Mouse (Mus musculus): Measurements from ENCODE around the gene Noct. TPM values are rescaled to one million over a fixed set of nuclear protein-coding genes. Genes with fewer than 3 reads are reported as not detected.

The Noct gene
- total and polyA plus RNA-seq, 3 experiments: 8.7 to 13.8 (median 12.0) TPM

DNA sequence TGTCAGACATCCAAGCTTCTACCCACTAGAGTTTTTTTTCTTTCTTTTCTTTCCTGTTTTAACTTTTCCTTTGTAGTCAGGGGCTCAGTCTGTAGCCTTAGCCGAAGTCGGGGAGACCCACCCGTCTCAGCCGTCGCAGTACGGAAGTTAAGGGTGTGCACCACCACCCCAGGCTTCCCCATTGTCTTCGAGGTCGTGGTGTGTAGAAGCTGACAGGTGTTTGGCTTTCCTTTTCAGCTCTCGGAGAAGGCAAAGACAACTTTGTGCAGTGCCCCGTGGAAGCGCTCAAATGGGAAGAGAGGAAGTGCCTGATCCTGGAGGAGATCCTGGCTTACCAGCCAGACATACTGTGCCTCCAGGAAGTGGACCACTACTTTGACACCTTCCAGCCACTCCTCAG lies 25.2 kb downstream of the Noct start:
- dilution Hi-C loops (cut with MboI; ENCODE audit: extremely low pct_ligation_motif_present, extremely low pct_unique_long_range_greater_than_20kb, low sequenced_read_pairs): no loop called here
- Histone ChIP-seq H3K4me1 (ENCODE audit: control insufficient read depth in 1 of 2, insufficient read depth in 2 of 2) (peaks cover 11 to 33% of the 10 kb centered on the region in 2 experiments), H3K9ac (ENCODE audit: insufficient read depth, low read depth) (no peak overlapping the region), H3K27ac (ENCODE audit: insufficient read depth, low read depth) (no peak overlapping the region), H3K27me3 (replicated peaks) (no peaks in the 10 kb centered on the region), H3K79me2 (replicated peaks; ENCODE audit: control insufficient read depth, extremely low read depth, insufficient read depth, poor library complexity, severe bottlenecking) (no peaks in the 10 kb centered on the region; the same call in 1 of the 2 replicates), H3K4me2 (ENCODE audit: insufficient read depth, low read depth, poor library complexity, severe bottlenecking) (no peak overlapping the region), H3K9me3 (replicated peaks; ENCODE audit: low read length) (no peaks in the 10 kb centered on the region), H3K4me3 (replicated peaks in 1 of 3; ENCODE audit: low read depth in 2 of 3, low read length in 2 of 3, poor library complexity in 1 of 3) (no peak overlapping the region), H3K36me3 (replicated peaks in 1 of 2; ENCODE audit: control insufficient read depth in 1 of 2, insufficient read depth in 1 of 2, low read length in 1 of 2) (peaks cover 40 to 78% of the 10 kb centered on the region in 2 experiments)
- TF ChIP-seq RAD21 (IDR thresholded peaks at IDR 0.05; ENCODE audit: low read depth, low read length) (no peak), PAX5 (IDR thresholded peaks at IDR 0.05; ENCODE audit: low read length) (no peak), BHLHE40 (IDR thresholded peaks at IDR 0.05; ENCODE audit: low read depth, low read length) (no peak)
- no peak for DNase-seq (ENCODE audit: extremely low read depth)
- in situ Hi-C loops (cut with MboI; ENCODE audit: low pct_ligation_motif_present, low pct_unique_long_range_greater_than_20kb, low sequenced_read_pairs): no loop called here

DNA sequence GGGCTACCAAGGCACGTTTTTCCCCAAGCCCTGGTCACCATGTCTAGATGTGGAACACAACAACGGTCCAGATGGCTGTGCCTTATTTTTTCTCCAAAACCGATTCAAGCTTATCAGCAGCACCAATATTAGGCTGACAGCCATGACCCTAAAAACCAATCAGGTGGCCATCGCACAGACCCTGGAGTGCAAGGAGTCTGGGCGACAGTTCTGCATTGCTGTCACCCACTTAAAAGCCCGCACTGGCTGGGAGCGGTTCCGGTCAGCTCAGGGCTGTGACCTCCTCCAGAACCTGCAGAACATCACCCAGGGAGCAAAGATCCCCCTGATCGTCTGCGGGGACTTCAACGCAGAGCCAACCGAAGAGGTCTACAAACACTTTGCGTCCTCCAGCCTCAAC lies 25.6 kb downstream of the Noct start:
- H3K4me1 ChIP-seq (ENCODE audit: control insufficient read depth in 1 of 2, insufficient read depth in 2 of 2): peaks cover 11 to 37% of the 10 kb centered on the region in 2 experiments
- dilution Hi-C loops (cut with MboI; ENCODE audit: extremely low pct_ligation_motif_present, extremely low pct_unique_long_range_greater_than_20kb, low sequenced_read_pairs) (no loop called here), in situ Hi-C loops (cut with MboI; ENCODE audit: low pct_ligation_motif_present, low pct_unique_long_range_greater_than_20kb, low sequenced_read_pairs) (no loop called here)
- TF ChIP-seq TCF12 (IDR thresholded peaks at IDR 0.05; ENCODE audit: low read depth, low read length): no peak
- no peak for TF ChIP-seq NRF1 (IDR thresholded peaks at IDR 0.05; ENCODE audit: low read depth, low read length)
- TF ChIP-seq MXI1 (IDR thresholded peaks at IDR 0.05; ENCODE audit: low read depth, low read length): no peak
- no peak for TF ChIP-seq MAZ (IDR thresholded peaks at IDR 0.05; ENCODE audit: low read depth, low read length)
- no peak for TF ChIP-seq MEF2A (IDR thresholded peaks at IDR 0.05; ENCODE audit: borderline replicate concordance, low read depth, low read length)
- TF ChIP-seq MAFK (IDR thresholded peaks at IDR 0.05; ENCODE audit: insufficient replicate concordance, low read length): no peak
- no peak for TF ChIP-seq SMC3 (IDR thresholded peaks at IDR 0.05; ENCODE audit: low read depth, low read length)
- TF ChIP-seq RAD21 (IDR thresholded peaks at IDR 0.05; ENCODE audit: low read depth, low read length): no peak
- TF ChIP-seq GABPA (IDR thresholded peaks at IDR 0.05; ENCODE audit: insufficient replicate concordance, low read depth, low read length): no peak
- TF ChIP-seq CHD1 (IDR thresholded peaks at IDR 0.05; ENCODE audit: low read depth, low read length): no peak
- TF ChIP-seq ETS1 (conservative IDR thresholded peaks at IDR 0.05; ENCODE audit: low read depth, low read length): no peak
- no peak for TF ChIP-seq ELF1 (IDR thresholded peaks at IDR 0.05; ENCODE audit: low read depth, low read length)
- TF ChIP-seq ZNF384 (IDR thresholded peaks at IDR 0.05; ENCODE audit: low read depth, low read length): no peak
- no peak for TF ChIP-seq TBP (conservative IDR thresholded peaks at IDR 0.05; ENCODE audit: low read depth, low read length)
- TF ChIP-seq CTCF (conservative IDR thresholded peaks at IDR 0.05 in 1 of 2, IDR thresholded peaks at IDR 0.05 in 1 of 2; ENCODE audit: low read depth in 2 of 2, low read length in 2 of 2): no peak
- TF ChIP-seq JUN (IDR thresholded peaks at IDR 0.05; ENCODE audit: insufficient read depth, low read depth, low read length): no peak
- TF ChIP-seq BHLHE40 (IDR thresholded peaks at IDR 0.05; ENCODE audit: low read depth, low read length): no peak
- TF ChIP-seq NELFE (IDR thresholded peaks at IDR 0.05; ENCODE audit: low read depth, low read length): no peak
- TF ChIP-seq PAX5 (IDR thresholded peaks at IDR 0.05; ENCODE audit: low read length): no peak
- TF ChIP-seq ZMIZ1 (IDR thresholded peaks at IDR 0.05; ENCODE audit: low read depth, low read length): no peak
- H3K79me2 ChIP-seq (replicated peaks; ENCODE audit: control insufficient read depth, extremely low read depth, insufficient read depth, poor library complexity, severe bottlenecking): no peaks in the 10 kb centered on the region; the same call in 1 of the 2 replicates
- no peak overlapping the region for H3K4me3 ChIP-seq (replicated peaks in 1 of 3; ENCODE audit: low read depth in 2 of 3, low read length in 2 of 3, poor library complexity in 1 of 3)
- no peak overlapping the region for H3K27ac ChIP-seq (ENCODE audit: insufficient read depth, low read depth)
- H3K36me3 ChIP-seq (replicated peaks in 1 of 2; ENCODE audit: control insufficient read depth in 1 of 2, insufficient read depth in 1 of 2, low read length in 1 of 2): peaks cover 43 to 82% of the 10 kb centered on the region in 2 experiments
- no peaks in the 10 kb centered on the region for H3K9me3 ChIP-seq (replicated peaks; ENCODE audit: low read length)
- H3K9ac ChIP-seq (ENCODE audit: insufficient read depth, low read depth): no peak overlapping the region
- no peak overlapping the region for H3K4me2 ChIP-seq (ENCODE audit: insufficient read depth, low read depth, poor library complexity, severe bottlenecking)
- DNase-seq (ENCODE audit: extremely low read depth): no peak
- no peaks in the 10 kb centered on the region for H3K27me3 ChIP-seq (replicated peaks)

All from CH12.LX (cell line).